Mouse (Mus musculus): ENCODE measurements around the gene H2al1g.
"Not testable (repeated sequence)": the region's sequence is repeated elsewhere in the genome, so short reads cannot be mapped to it uniquely, and the experiment has no call there.

The H2al1g gene

DNA sequence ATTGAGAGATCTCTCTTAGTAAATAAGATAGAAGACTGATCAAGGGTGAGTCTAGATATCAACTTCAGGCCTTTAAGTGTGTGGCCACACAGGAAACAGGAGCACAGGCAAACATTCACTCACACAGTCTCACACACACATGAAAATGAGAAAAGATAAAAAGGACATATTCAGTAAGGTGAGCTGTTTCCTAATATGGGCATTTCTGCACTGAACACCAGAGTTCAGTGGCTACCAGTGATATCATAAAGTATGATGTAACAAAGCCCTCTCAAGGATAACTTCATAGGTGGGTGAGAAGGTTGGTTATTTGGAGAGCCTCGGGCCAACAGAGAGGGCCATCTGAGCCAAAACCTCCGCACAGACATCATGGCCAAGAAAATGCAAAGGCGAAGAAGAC is at the start of gene H2al1g:
Gene H2al1g (plus strand): TSS at position 301 of the 400 bp plus-strand sequence.
- DNase-seq (ENCODE audit: low spot score): not testable (repeated sequence)

DNA sequence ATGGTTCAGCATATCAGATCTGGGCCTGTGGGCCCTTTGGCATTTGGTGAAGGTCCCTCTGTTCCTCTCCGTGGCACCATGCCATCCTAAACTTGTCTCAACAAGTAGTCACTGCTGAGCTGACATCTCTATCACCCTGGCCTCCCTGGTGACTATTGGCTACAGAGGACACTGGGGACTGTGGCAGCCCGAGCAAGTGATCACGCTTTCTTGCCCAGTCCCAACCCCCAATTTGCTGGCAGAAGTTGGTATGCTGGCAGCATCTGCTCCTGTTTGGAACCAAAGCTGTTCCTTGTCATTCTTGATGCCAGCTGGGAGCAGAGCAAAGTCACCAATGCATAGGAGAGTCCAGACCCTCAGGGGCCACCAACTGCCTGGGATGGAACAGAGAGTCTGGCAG is 49.0 kb upstream of the H2al1g start:
- no peak for DNase-seq (ENCODE audit: low spot score)

- no peak for DNase-seq (ENCODE audit: low spot score)
These were observed 44.9 kb upstream of the H2al1g start for GRCm38 (mm10) chrX:11273190-11273589.

DNA sequence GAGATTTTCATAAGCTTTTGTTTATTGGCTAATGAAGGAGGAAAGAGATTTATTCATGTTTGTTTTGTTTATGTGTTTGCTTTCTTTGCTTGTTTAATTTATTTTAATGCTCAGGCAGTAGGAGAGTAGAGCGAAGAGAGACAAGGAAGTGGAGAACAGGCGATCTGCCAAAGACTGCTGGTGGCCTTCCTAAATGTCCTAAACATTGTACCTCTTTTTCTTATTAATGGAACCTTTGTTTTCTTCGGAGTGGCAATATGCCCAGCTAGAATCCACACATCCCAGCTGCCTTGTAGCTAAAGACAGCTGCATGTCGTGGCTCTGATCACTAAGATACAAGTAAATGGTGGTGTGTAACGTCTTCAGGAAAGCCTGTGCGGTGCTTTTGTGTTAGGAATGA is 41.0 kb upstream of the H2al1g start:
- DNase-seq (ENCODE audit: low spot score): no peak

GRCm38 (mm10) chrX:11280741-11281140 is 37.3 kb upstream of the H2al1g start:
- DNase-seq (ENCODE audit: low spot score): no peak

- DNase-seq (ENCODE audit: low spot score): no peak
These were observed 29.7 kb upstream of the H2al1g start for GRCm38 (mm10) chrX:11288306-11288882.

DNA sequence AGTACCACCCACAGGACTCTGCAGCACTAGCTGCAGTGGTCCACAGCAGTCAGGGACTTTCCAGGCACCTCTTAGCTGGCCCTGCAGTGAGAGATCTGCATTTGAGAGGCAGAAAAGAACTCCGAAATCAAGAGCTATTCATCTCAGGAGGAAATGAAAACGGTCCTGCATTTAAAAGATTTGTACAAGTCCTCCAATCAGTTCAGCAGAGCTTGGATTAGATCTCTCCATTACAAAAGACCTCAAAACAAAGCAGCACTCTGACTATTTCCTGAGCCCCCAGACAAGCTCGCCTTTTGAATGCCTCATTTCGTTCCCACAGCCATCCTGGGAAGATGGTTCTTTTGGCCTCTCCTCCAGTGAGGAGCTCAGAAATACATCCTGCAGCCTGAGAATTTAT is 28.8 kb upstream of the H2al1g start:
- no peak for DNase-seq (ENCODE audit: low spot score)

GRCm38 (mm10) chrX:11298957-11299356 is 19.1 kb upstream of the H2al1g start, which contains the start of gene H2al1a:
Gene H2al1a (plus strand): TSS chrX:11299257.
- not testable (repeated sequence) for DNase-seq (ENCODE audit: low spot score)

- not testable (repeated sequence) for DNase-seq (ENCODE audit: low spot score)
These were observed 15.9 kb upstream of the H2al1g start, which contains the start of gene H2al1b for GRCm38 (mm10) chrX:11302132-11302531. Gene H2al1b (plus strand): TSS chrX:11302432.

- DNase-seq (ENCODE audit: low spot score): not testable (repeated sequence)
These were observed 12.7 kb upstream of the H2al1g start, which contains the start of gene H2al1c for GRCm38 (mm10) chrX:11305355-11305754. Gene H2al1c (plus strand): TSS chrX:11305655.

GRCm38 (mm10) chrX:11308524-11308923 is 9.5 kb upstream of the H2al1g start, which contains the start of gene H2al1d:
Gene H2al1d (plus strand): TSS chrX:11308824.
- DNase-seq (ENCODE audit: low spot score): not testable (repeated sequence)

DNA sequence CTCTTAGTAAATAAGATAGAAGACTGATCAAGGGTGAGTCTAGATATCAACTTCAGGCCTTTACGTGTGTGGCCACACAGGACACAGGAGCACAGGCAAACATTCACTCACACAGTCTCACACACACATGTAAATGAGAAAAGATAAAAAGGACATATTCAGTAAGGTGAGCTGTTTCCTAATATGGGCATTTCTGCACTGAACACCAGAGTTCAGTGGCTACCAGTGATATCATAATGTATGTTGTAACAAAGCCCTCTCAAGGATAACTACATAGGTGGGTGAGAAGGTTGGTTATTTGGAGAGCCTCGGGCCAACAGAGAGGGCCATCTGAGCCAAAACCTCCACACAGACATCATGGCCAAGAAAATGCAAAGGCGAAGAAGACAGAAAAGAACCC is 6.4 kb upstream of the H2al1g start, which contains the start of gene H2al1e:
Gene H2al1e (plus strand): TSS at position 301 of the 400 bp plus-strand sequence.
- not testable (repeated sequence) for DNase-seq (ENCODE audit: low spot score)

DNA sequence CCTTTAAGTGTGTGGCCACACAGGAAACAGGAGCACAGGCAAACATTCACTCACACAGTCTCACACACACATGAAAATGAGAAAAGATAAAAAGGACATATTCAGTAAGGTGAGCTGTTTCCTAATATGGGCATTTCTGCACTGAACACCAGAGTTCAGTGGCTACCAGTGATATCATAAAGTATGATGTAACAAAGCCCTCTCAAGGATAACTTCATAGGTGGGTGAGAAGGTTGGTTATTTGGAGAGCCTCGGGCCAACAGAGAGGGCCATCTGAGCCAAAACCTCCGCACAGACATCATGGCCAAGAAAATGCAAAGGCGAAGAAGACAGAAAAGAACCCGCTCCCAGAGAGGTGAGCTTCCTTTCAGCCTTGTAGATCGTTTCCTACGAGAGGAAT is 3.2 kb upstream of the H2al1g start, which contains the start of gene H2al1f:
Gene H2al1f (plus strand): TSS at position 301 of the 400 bp plus-strand sequence.
- DNase-seq (ENCODE audit: low spot score): not testable (repeated sequence)

DNA sequence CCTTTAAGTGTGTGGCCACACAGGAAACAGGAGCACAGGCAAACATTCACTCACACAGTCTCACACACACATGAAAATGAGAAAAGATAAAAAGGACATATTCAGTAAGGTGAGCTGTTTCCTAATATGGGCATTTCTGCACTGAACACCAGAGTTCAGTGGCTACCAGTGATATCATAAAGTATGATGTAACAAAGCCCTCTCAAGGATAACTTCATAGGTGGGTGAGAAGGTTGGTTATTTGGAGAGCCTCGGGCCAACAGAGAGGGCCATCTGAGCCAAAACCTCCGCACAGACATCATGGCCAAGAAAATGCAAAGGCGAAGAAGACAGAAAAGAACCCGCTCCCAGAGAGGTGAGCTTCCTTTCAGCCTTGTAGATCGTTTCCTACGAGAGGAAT is 3.1 kb downstream of the H2al1g start, which contains the start of gene H2al1h:
Gene H2al1h (plus strand): TSS at position 301 of the 400 bp plus-strand sequence.
- DNase-seq (ENCODE audit: low spot score): not testable (repeated sequence)

GRCm38 (mm10) chrX:11324359-11324758 is 6.3 kb downstream of the H2al1g start, which contains the start of gene H2al1i:
Gene H2al1i (plus strand): TSS chrX:11324659.
- not testable (repeated sequence) for DNase-seq (ENCODE audit: low spot score)

- DNase-seq (ENCODE audit: low spot score): not testable (repeated sequence)
These were observed 9.5 kb downstream of the H2al1g start, which contains the start of gene H2al1j for GRCm38 (mm10) chrX:11327522-11327921. Gene H2al1j (plus strand): TSS chrX:11327822.

GRCm38 (mm10) chrX:11345762-11346161 is 27.7 kb downstream of the H2al1g start:
- no peak for DNase-seq (ENCODE audit: low spot score)

GRCm38 (mm10) chrX:11346756-11347155 is 28.7 kb downstream of the H2al1g start:
- DNase-seq (ENCODE audit: low spot score): no peak

DNA sequence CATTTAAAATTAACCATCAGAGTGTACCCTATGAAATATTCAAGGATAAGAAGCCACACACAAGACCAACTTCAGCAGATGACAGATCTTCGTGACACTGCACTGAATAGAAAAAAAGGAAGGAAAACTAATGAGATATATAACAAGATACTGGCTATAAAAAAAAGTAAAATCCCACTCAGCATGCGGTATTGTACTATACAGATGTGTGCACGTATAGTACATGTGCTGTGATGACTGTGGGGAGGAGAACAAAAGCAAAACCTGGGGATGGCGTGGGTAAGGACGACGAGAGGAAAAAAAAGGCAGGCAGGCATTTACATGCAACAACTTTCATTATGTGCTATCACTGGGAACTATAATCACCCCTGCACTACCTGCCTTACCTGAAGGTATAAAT is 42.8 kb downstream of the H2al1g start:
- no peak for DNase-seq (ENCODE audit: low spot score)

DNA sequence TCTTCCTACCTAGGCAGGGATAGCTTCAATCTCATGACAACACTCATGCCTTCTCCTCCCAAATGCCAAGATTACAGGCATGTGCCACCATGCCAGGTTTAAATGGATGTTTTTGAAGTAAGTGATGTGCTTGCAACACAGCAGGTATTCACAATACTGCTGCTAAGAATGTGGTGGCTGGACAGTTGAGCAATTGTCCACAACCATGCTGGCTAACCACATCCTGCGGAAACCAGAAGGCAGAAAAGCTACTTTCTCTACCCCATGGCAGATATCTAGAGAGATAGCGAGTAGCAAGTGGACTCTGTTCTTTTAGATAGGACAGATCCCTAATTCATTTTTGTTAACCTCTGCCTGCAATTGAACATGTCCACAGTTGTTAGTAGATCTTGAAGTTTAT is 43.2 kb downstream of the H2al1g start:
- DNase-seq (ENCODE audit: low spot score): no peak

DNA sequence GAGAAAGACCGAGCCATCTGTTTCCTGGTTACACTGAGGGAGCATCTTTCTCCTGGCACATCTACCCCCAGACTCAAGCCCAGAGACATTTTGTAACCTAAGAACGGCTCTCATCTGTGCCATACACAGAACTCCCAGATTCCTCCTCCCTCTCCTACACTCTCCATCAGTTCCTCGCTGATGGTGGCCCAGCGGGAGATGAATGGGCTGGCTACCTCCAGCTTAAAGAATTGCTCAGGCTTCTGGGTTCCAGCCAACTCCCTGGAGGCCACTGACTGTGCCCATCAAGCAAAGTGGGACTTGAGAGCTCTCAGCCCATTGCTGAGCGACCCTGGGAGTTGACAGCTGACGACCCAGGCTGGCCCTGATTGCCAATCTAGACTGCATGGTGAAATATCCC is 45.8 kb downstream of the H2al1g start:
- no peak for DNase-seq (ENCODE audit: low spot score)

DNA sequence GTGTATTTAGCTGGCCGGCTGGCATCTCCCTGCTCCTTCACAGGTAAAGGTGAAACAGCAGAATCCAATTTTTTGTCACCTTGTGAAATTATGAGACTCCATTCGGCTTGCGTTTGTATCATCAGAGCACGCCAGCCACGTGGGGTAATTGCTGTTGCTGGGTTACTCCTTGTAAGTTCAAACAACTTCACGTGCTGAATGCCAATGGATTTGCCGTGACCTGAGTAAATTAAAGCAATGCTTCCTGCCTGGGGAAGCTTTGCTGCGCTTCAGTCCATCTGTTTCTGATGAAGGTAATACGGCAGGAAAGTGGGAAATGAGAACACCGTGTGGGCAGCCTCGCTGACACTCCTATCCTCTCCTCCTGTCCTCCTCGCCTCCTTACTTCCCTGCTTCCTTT is 47.1 kb downstream of the H2al1g start:
- DNase-seq (ENCODE audit: low spot score): no peak
